Mouse (Mus musculus) heart, embryonic 15.5 days (tissue): ENCODE data around the gene Bcar1. TPM values are rescaled to one million over a fixed set of nuclear protein-coding genes. Genes with fewer than 3 reads are reported as not detected.

ENCODE experiments used
- ATAC-seq: fragments of 200-750 bp; cut with Nextera tagmentation; replicated peaks from 2 replicates; pipeline ENCODE4 v1.8.0; 2017; ENCODE audit warnings: low read depth, moderate TSS enrichment; ENCODE audit not compliant: insufficient number of reproducible peaks, insufficient read depth, low FRiP score
- H3K27ac ChIP-seq: fragments of 300-500 bp; sonication (generic); 2 replicates; pipeline ENCODE4 v1.5.1; 2015; ENCODE audit warnings: mild to moderate bottlenecking, inconsistent platforms
- H3K27me3 ChIP-seq: fragments of 300-500 bp; sonication (generic); 2 replicates; pipeline ENCODE4 v1.6.1; 2015; ENCODE audit warnings: inconsistent platforms
- H3K36me3 ChIP-seq: fragments of 300-500 bp; sonication (generic); 2 replicates; pipeline ENCODE4 v1.6.1; 2015; ENCODE audit warnings: mild to moderate bottlenecking, inconsistent platforms
- H3K4me1 ChIP-seq: fragments of 300-500 bp; sonication (generic); replicated peaks from 2 replicates; pipeline ENCODE4 v1.6.1; 2015; ENCODE audit warnings: inconsistent platforms
- H3K4me2 ChIP-seq: fragments of 300-500 bp; sonication (generic); 2 replicates; pipeline ENCODE4 v1.6.1; 2015; ENCODE audit warnings: inconsistent platforms, mild to moderate bottlenecking, moderate library complexity
- H3K4me3 ChIP-seq: fragments of 300-500 bp; sonication (generic); 2 replicates; pipeline ENCODE4 v1.5.1; 2015; ENCODE audit warnings: mild to moderate bottlenecking, inconsistent platforms
- H3K9ac ChIP-seq: fragments of 300-500 bp; sonication (generic); 2 replicates; pipeline ENCODE4 v1.6.1; 2015; ENCODE audit warnings: mild to moderate bottlenecking, inconsistent platforms
- H3K9me3 ChIP-seq: fragments of 300-500 bp; sonication (generic); replicated peaks from 2 replicates; pipeline ENCODE4 v1.6.1; 2016; ENCODE audit warnings: inconsistent platforms
- WGBS: fragments of 180-500 bp; shearing (Covaris S2); methylation state at CpG from one replicate; pipeline ENCODE4 v1.1.7; 2015; ENCODE audit warnings: mixed read lengths; 5-methylcytosine and 5-hydroxymethylcytosine counted together
- polyA plus RNA-seq: library from polyadenylated mRNA; unstranded; fragments of >200 nt; fragmentation: Nextera tagmentation; extraction: Ambion mirVana; gene quantifications from 2 replicates; pipeline ENCODE4 v1.2.1, GENCODE M21; 2015

Gene Bcar1
- polyA plus RNA-seq, result 40.1 and 45.3 TPM in 2 replicates

DNA sequence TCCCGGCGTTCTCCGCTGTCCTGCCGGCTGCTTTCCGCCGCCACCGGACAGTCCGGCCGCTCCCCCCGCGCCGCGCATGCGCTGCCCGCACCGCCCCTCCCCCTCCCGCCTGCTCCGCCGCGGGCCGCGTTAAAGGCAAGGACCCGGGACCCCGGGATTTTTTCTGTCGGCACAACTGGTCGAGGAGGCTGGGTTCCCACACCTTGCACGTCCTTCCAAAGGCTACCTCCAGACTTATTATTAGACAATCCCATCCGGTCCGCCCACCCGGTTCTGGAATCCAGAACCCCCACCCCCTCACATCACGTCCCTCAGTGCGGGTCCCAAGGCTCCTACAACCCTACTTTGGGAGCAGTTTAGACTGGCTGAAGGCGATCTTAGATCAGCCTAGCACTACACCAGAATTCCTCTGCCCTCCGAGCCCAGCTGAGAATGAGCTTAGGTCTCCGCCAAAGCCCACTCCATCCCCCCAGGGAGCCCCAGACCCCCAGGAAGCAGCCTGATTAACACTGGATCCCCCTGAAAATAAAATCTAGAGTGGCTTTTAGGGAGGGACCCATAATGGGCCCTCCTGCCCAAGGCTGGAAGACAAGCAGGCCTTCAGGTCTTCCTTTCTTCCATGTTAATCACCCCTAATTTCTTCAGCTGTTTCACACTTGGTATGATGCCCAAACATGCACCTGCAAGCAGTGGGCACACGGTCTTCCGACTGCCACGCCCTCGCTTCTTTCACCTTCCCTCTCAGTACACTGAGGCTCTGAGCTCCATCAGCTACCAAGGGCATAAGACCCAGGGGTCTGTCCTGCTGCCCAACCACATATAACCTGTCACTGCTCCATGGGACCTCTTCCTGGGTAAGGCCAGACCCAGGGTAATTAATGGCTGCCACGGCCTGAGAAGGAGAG lies at the start of gene Bcar1:
Bcar1 (minus strand) TSS at position 18 of the 905 bp plus-strand sequence.
- Histone ChIP-seq H3K27ac (peak within 1 kb of the TSS; percentile 87), H3K36me3 (no peaks in the 10 kb centered on the region), H3K9ac (peak within 1 kb of the TSS; percentile 95), H3K9me3 (no peaks in the 10 kb centered on the region), H3K4me3 (peak within 1 kb of the TSS; percentile 87), H3K27me3 (no peaks in the 10 kb centered on the region), H3K4me1 (peaks cover 70% of the 10 kb centered on the region), H3K4me2 (peak within 1 kb of the TSS; percentile 77)
- 11% methylated on average over 39 of the region's 40 CpGs for WGBS
- ATAC-seq, result peak; percentile 58

DNA sequence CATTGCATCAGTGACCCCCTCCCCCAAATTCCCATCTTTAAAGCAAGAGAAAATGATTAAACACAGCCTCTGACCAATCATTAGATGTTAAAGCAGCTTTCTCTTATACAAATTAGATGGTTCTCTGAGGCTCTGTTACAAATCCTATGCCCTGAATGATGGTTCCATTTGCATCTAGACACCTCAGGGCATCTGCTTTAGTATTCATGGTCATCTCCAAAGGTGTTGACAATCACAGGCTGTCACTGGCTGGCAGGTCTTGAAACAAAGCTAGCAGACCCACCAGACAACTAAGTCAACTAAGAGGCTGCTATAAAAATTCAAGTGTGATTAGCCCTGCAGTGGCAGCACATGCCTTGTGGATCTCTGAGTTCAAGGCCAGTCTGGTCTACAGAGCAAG lies 46.0 kb upstream of the Bcar1 start:
- Histone ChIP-seq H3K27me3 (no peaks in the 10 kb centered on the region), H3K9ac (no peak overlapping the region), H3K27ac (no peak overlapping the region), H3K36me3 (no peaks in the 10 kb centered on the region), H3K4me3 (no peak overlapping the region), H3K4me1 (peaks cover 59% of the 10 kb centered on the region), H3K9me3 (no peaks in the 10 kb centered on the region), H3K4me2 (no peak overlapping the region)
- no peak for ATAC-seq

DNA sequence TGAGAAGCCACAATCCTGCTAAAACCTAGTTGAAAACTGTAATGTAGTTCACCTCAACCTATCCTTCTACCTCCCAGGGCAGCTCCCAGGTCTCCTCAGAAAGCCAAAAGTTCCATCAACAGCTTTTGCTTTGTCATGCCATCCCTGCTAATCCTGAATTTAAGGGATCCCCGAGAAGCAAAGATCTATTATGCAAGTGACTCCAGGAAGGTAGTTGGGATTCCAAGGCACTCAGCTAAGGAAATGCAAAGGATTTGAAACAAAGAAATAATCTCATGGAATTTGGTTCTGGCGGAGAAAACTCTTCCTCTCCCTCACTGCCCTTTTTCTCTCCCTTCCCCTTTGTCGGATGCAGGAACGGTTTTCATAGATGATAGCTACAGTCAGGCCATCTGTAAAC lies 45.6 kb upstream of the Bcar1 start:
- Histone ChIP-seq H3K36me3 (no peaks in the 10 kb centered on the region), H3K4me3 (no peak overlapping the region), H3K4me1 (peaks cover 57% of the 10 kb centered on the region), H3K9me3 (no peaks in the 10 kb centered on the region), H3K9ac (no peak overlapping the region), H3K27me3 (no peaks in the 10 kb centered on the region), H3K27ac (peak overlapping the region; percentile 9; the same call in 1 of the 2 replicates), H3K4me2 (no peak overlapping the region)
- WGBS, result 52% methylated on average over 4 of the region's 4 CpGs
- ATAC-seq, result no peak

DNA sequence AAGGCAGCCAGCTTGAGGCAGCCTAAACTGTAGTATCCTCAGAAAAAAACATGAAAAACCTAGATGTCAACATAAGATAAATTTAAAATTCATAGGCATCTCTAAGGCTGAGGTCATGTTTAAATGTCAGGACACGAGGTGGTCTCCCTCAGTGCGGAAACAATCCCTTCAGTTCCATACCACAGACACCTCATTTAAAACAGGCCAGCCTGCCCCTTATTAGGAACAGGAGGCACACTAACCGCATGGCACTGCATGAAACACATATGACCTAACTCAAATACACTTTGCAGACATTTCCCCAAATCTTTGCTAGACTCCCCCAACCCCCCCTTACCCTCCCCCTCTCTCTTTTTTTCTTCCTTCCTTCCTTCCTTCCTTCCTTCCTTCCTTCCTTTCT lies 44.9 kb upstream of the Bcar1 start:
- 89% methylated on average over 3 of the region's 3 CpGs for WGBS
- Histone ChIP-seq H3K27me3 (no peaks in the 10 kb centered on the region), H3K4me3 (no peak overlapping the region), H3K4me2 (no peak overlapping the region), H3K9me3 (no peaks in the 10 kb centered on the region), H3K4me1 (peaks cover 51% of the 10 kb centered on the region), H3K36me3 (no peaks in the 10 kb centered on the region), H3K9ac (no peak overlapping the region), H3K27ac (0 out of 2 replicates have a peak overlapping the region, but pooled peaks have one; percentile 45)
- no peak for ATAC-seq

DNA sequence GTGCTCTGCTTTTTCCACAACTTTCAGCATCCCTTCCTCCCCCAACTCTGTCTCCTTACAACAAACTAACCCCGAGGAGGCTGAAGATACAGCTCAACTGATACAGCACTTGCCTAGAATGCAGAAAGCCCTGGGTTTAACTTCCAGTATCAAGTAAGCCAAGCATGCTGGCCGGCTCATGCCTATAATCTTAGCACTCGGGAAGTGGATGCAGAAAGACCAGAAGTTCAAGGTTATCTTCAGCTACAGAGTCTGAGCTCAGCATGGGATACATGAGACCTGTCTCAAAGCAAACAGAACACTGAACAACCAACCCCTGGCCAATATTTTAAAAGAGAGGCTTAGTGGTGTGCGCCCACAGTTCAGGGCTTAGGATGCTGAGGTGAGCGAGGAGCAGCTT lies 44.5 kb upstream of the Bcar1 start:
- Histone ChIP-seq H3K27me3 (no peaks in the 10 kb centered on the region), H3K27ac (peak overlapping the region; percentile 45), H3K9me3 (no peaks in the 10 kb centered on the region), H3K36me3 (no peaks in the 10 kb centered on the region), H3K4me1 (peaks cover 47% of the 10 kb centered on the region), H3K4me3 (no peak overlapping the region), H3K9ac (no peak overlapping the region), H3K4me2 (no peak overlapping the region)
- WGBS, result 50% methylated on average over 5 of the region's 5 CpGs
- ATAC-seq, result no peak

DNA sequence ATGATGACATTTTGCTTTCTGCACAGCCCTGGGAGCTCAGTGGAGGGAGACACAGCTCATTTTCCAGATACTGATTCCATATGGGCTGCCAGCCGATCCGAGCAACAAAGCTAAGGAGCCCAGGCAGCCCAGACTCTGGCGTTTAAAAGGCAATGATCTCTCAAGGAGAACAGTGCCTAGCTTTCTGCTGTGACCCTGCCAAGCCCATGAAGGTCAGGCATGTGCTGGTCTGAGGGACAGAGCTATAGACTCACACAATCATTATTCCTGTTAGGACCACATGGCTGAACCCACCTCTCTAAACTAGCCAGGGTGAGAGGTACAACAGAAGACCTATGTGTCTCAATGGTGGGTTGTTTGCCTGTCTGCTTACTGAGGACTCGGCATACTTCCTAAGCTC lies 44.1 kb upstream of the Bcar1 start:
- Histone ChIP-seq H3K4me3 (no peak overlapping the region), H3K36me3 (no peaks in the 10 kb centered on the region), H3K9me3 (no peaks in the 10 kb centered on the region), H3K27me3 (no peaks in the 10 kb centered on the region), H3K4me2 (0 out of 2 replicates have a peak overlapping the region, but pooled peaks have one; percentile 1), H3K9ac (no peak overlapping the region), H3K4me1 (peaks cover 45% of the 10 kb centered on the region), H3K27ac (peak overlapping the region; percentile 45)
- WGBS, result 42% methylated on average over 4 of the region's 4 CpGs
- no peak for ATAC-seq

DNA sequence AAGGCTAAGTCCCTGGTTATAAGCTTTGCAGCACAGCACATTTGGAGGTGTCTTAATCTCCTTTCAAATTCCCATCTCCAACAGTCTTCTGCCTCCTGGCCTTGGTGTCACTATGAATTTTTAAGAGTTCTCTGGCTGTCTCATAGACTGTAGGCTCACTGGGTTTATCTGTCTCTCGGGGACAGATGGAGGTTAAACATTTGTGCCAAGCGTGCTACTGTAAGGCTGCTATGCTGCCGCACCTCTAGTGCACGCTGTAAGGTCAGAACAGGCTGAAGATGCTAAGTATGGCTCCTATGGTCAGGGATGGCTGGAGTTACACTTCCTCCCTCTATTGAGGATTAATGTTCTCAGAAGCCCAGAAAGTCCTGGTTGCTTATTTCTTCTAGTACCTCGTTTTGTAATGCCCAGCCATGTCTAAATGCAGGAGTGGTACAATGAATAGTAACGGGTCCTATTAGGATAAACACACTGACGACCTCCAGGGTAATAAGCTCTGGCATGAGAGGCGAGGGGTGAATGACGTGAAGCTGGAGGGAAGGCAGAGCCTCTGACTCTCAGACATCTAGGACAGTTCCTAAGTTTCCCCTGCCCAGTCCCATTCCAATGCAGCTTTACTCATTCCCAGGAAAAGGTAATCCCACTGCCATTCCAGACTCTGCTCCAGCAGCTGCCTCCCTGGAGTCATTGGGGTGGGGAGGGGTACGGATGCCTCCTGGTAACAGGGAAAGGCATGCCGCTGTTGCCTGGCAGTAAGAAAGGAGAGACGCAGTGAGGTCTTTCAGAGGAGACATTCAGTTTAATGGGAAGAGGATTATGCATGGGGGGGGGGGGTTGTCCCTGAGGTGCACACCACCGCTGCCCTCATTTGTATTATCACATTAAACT lies 43.3 kb upstream of the Bcar1 start:
- Histone ChIP-seq H3K36me3 (no peaks in the 10 kb centered on the region), H3K27me3 (no peaks in the 10 kb centered on the region), H3K9ac (no peak overlapping the region), H3K4me1 (peaks cover 45% of the 10 kb centered on the region), H3K9me3 (no peaks in the 10 kb centered on the region), H3K27ac (peak overlapping the region; percentile 45), H3K4me2 (0 out of 2 replicates have a peak overlapping the region, but pooled peaks have one; percentile 1), H3K4me3 (no peak overlapping the region)
- WGBS, result 44% methylated on average over 13 of the region's 13 CpGs
- 0 out of 2 replicates have a peak, but pooled peaks have one; percentile 24 for ATAC-seq

DNA sequence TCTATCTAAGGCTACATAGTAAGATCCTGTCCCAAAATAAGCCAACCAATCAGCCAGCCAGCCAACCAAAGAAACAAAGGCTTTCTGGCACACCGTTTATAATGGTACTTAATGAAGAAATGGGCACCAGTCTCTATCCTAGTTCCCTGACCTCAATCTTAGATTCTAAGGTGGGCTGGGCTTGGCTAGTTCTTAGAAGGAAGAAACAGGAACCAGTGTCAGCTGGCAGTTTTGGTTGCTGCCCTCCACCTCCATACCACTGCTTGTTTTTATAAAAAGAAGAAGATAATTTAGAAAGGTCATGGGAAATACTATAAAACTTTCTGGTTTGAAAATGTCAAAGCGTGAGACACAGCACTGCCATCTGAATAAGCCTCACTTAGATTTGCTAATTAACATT lies 42.5 kb upstream of the Bcar1 start:
- Histone ChIP-seq H3K9me3 (no peaks in the 10 kb centered on the region), H3K27me3 (no peaks in the 10 kb centered on the region), H3K27ac (peak overlapping the region; percentile 7), H3K36me3 (no peaks in the 10 kb centered on the region), H3K4me3 (no peak overlapping the region), H3K4me2 (no peak overlapping the region), H3K9ac (no peak overlapping the region), H3K4me1 (peaks cover 45% of the 10 kb centered on the region)
- 89% methylated on average over 2 of the region's 2 CpGs for WGBS
- ATAC-seq, result no peak

DNA sequence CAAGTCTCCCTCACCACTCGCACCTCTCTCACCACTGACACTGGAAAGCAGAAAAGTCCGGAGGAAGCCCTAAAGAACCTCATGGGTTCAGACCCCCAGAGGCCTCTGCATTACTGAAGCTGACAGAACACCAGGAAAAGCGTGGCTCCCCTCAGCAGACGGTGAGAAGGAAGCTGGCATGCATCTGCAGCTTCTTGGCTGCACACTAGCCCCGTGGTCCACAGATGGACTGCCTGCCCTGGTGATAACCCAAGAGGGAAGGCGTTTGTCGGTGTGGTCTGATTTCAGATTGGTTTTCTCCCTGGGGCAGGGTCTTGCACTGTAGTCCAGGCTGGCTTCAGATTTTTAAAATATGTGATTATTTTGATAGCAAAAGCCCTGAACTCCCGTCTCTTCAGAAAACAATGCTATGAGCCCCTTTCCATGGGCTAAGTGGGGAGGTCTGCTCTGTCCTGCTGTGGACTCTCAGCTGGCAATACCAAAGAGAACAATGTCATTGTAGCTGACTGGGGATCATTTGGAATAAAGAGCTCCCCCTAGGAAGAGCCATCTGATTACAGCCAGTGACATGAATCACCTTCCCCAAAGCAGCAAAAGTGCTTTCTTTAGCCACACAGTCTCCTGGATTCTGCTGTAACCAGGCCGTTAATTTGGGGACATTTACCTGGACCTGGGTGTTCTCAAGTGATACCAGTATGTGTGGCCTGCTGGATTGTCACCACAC lies 39.2 kb upstream of the Bcar1 start:
- ATAC-seq, result no peak
- no peaks in the 10 kb centered on the region for H3K27me3 ChIP-seq
- no peak overlapping the region for H3K4me3 ChIP-seq
- no peak overlapping the region for H3K9ac ChIP-seq
- H3K27ac ChIP-seq, result no peak overlapping the region
- H3K4me1 ChIP-seq, result peaks cover 52% of the 10 kb centered on the region
- H3K4me2 ChIP-seq, result no peak overlapping the region
- no peaks in the 10 kb centered on the region for H3K36me3 ChIP-seq
- no peaks in the 10 kb centered on the region for H3K9me3 ChIP-seq
- WGBS, result 74% methylated on average over 9 of the region's 9 CpGs

DNA sequence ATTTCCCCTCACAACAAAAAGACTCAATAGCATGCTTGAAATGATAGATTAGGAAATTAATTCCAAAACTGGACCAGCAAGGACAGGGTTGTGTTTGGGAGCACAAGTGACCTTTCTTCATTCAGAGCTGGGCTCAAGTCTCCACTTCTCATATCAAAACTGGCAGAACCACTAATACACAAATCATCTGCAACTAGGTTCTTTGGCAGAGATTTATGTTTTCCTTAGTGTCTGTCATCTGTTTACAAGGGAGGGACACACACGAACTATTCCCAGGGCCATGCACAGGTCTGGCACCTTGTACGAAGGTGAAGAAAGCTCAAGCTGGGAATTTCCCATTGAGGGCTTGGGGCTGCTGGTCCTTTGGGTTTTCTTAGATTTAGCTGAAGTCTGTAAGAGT lies 38.6 kb upstream of the Bcar1 start:
- Histone ChIP-seq H3K9ac (no peak overlapping the region), H3K4me2 (no peak overlapping the region), H3K9me3 (no peaks in the 10 kb centered on the region), H3K4me1 (peaks cover 45% of the 10 kb centered on the region), H3K27ac (no peak overlapping the region), H3K4me3 (no peak overlapping the region), H3K36me3 (peaks cover 3% of the 10 kb centered on the region; the same call in 1 of the 2 replicates), H3K27me3 (no peaks in the 10 kb centered on the region)
- ATAC-seq, result no peak
- 70% methylated on average over 2 of the region's 2 CpGs for WGBS
